Mouse (Mus musculus) C2C12 (cell line): ENCODE measurements around the gene Ier5.

Source experiments
- CTCF ChIP-seq: IDR thresholded peaks from one replicate; pipeline ENCODE4 v1.5.1; 2011; ENCODE audit not compliant: control insufficient read depth, insufficient read depth, insufficient read length
- MAX ChIP-seq: IDR thresholded peaks from one replicate; pipeline ENCODE4 v1.6.1; 2011; ENCODE audit warnings: mild to moderate bottlenecking, control low read depth
- MYOG ChIP-seq: IDR thresholded peaks from one replicate; pipeline ENCODE4 v1.6.1; 2011; ENCODE audit not compliant: control insufficient read depth, insufficient read length; ENCODE audit errors: extremely low read depth
- USF1 ChIP-seq: IDR thresholded peaks from one replicate; pipeline ENCODE4 v1.6.1; 2011; ENCODE audit warnings: low read depth, mild to moderate bottlenecking, control low read depth, moderate library complexity

GRCm38 (mm10) chr1:155052131-155052760 is 47.2 kb downstream of the Ier5 start:
- TF ChIP-seq CTCF (no peak), MYOG (no peak), MAX (no peak), USF1 (no peak)
